8 mouse cellular contexts compared by ENCODE assay signal in the genomic region with DNA sequence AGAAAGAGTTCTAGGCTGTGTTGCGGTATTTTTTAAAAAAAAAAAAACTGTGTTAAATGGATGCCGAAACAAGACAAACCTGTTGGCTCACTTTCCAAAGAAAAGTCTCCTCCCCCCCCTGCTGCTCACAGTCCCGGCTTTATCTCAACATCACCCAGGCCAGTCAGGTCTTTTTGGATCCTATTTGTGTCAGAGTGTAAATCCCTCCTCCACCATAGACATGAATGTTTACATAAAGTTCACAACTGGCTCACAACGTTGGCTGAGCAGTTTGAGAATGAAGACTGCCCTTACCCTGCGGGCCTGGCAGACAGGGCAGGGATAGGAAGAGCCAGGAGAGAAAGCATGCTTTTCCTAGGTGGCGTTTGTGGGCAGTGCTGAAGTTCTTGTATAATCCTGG. TPM values are rescaled to one million over a fixed set of nuclear protein-coding genes. Genes with fewer than 3 reads are reported as not detected.
DNase-seq lines count a peak whose midpoint lies in the region; ATAC-seq lines count a peak whose summit lies in the region.

No protein-coding gene starts in this region.

- peaks cover 7% of the 10 kb centered on the region; the same call in 1 of the 2 replicates for H3K27me3 ChIP-seq in hindbrain, embryonic 15.5 days
- H3K27me3 ChIP-seq in lung, embryonic 16.5 days (ENCODE audit: control insufficient read depth, insufficient read depth, low read depth, low read length): peaks cover 23% of the 10 kb centered on the region

- H3K9ac ChIP-seq in hindbrain, embryonic 15.5 days: 0 out of 2 replicates have a peak overlapping the region, but pooled peaks have one; percentile 10
- H3K9ac ChIP-seq in lung, embryonic 16.5 days (ENCODE audit: low read length): peak overlapping the region; percentile 37; the same call in 1 of the 2 replicates

- peak overlapping the region; percentile 62 for H3K4me3 ChIP-seq in hindbrain, embryonic 15.5 days
- peak overlapping the region; percentile 60 for H3K4me3 ChIP-seq in lung, embryonic 16.5 days (ENCODE audit: low read length)

- WGBS in hindbrain, embryonic 15.5 days: 33% methylated on average over 6 of the region's 6 CpGs
- 17% methylated on average over 6 of the region's 6 CpGs for WGBS in lung, embryonic 16.5 days

- no peak for ATAC-seq in hindbrain, embryonic 15.5 days (ENCODE audit: low FRiP score, low read depth)
- ATAC-seq in lung, embryonic 16.5 days (ENCODE audit: low read depth): no peak; the same call in 1 of the 2 replicates
- ATAC-seq in inflammation-experienced regulatory T-cells, adult 6 months: no peak

- H3K4me1 ChIP-seq in hindbrain, embryonic 15.5 days (replicated peaks): peaks cover 42% of the 10 kb centered on the region
- H3K4me1 ChIP-seq in lung, embryonic 16.5 days (replicated peaks; ENCODE audit: control insufficient read depth, insufficient read depth, low read length): peaks cover 4% of the 10 kb centered on the region

- H3K4me2 ChIP-seq in hindbrain, embryonic 15.5 days: peak overlapping the region; percentile 76
- peak overlapping the region; percentile 67 for H3K4me2 ChIP-seq in lung, embryonic 16.5 days (ENCODE audit: low read depth, low read length)

- H3K27ac ChIP-seq in hindbrain, embryonic 15.5 days (replicated peaks): no peak overlapping the region
- peak overlapping the region; percentile 76 for H3K27ac ChIP-seq in lung, embryonic 16.5 days (ENCODE audit: low read length)

- peak; percentile 46 for DNase-seq in cerebellum, adult 8-10 months
- DNase-seq in cerebellum, adult 11 months: no peak
- DNase-seq in brain, adult 2 months (ENCODE audit: low read depth, low spot score): peak; percentile 74
- DNase-seq in ovary, postnatal 14 days (ENCODE audit: low spot score): no peak
- no peak for DNase-seq in spleen, postnatal 10 days (ENCODE audit: low spot score in 2 of 2)

- H3K9me3 ChIP-seq in hindbrain, embryonic 15.5 days: no peaks in the 10 kb centered on the region
- no peaks in the 10 kb centered on the region for H3K9me3 ChIP-seq in lung, embryonic 16.5 days (ENCODE audit: control insufficient read depth, low read length)

- H3K36me3 ChIP-seq in hindbrain, embryonic 15.5 days: no peaks in the 10 kb centered on the region
- H3K36me3 ChIP-seq in lung, embryonic 16.5 days (ENCODE audit: control insufficient read depth, insufficient read depth, low read length): no peaks in the 10 kb centered on the region

RNA-seq across cellular contexts. Expression of a gene that starts 2.0 kb away (rescaled TPM):
- polyA plus RNA-seq in hindbrain, embryonic 15.5 days (2015; fragmentation: Nextera tagmentation; extraction: Ambion mirVana): 25.0 and 25.9 TPM in 2 replicates
- polyA plus RNA-seq in lung, embryonic 16.5 days (2015; fragmentation: Nextera tagmentation; extraction: Ambion mirVana): 55.9 and 59.0 TPM in 2 replicates
- not detected for polyA plus RNA-seq in inflammation-experienced regulatory T-cells, adult 6 months (2017; shearing (Covaris generic))

Comparison
In these comparisons a context has a peak if more than half of its experiments do, and no peak if none do; other contexts are left out.
1. DNase-seq: peak in cerebellum, adult 8-10 months (single experiment) and brain, adult 2 months (single experiment); none in cerebellum, adult 11 months (single experiment), ovary, postnatal 14 days (single experiment) and spleen, postnatal 10 days (0 of 2).
2. RNA of a gene that starts 2.0 kb away (polyA plus RNA-seq): 55.9 to 59.0 TPM in lung, embryonic 16.5 days and 25.0 to 25.9 TPM in hindbrain, embryonic 15.5 days; not detected in inflammation-experienced regulatory T-cells, adult 6 months; every median in the first group is over 10 times any median in the second.